Mouse (Mus musculus): ENCODE measurements around the gene Gm17660. TPM values are rescaled to one million over a fixed set of nuclear protein-coding genes. Genes with fewer than 3 reads are reported as not detected.
A peak's percentile ranks its signal among the peaks of the same experiment; 100 is the strongest.

The Gm17660 gene
- polyA plus RNA-seq, 1 experiment from 2014 or later = not detected

DNA sequence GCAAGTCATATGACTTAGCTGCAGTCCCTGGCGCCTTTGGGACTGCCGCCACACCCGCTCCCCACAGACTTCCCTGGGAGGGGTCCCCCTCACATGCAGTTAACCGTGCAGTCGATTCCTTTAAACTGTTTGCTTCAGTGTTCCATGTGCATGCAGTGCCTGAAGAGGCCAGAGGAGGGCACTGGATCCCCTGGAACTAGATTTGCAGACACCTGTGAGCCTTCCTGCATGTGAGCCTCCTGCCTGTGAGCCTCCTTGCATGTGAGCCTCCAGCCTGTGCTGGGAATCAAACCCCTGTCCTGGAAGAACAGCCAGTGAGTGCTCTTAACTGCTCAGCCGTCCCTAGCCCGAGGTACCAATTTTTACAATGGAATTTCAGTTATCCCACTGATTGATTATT is 8.7 kb downstream of the Gm17660 start:
- 79% methylated on average over 7 of the region's 7 CpGs for WGBS (ENCODE audit: insufficient replicate concordance)

GRCm38 (mm10) chr5:104062773-104063551 is 14.4 kb downstream of the Gm17660 start:
- Histone ChIP-seq H3K9me3 (replicated peaks; ENCODE audit: control insufficient read depth, low read length) (no peaks in the 10 kb centered on the region), H3K27me3 (ENCODE audit: control insufficient read depth, insufficient read depth, low read depth, low read length) (no peaks in the 10 kb centered on the region), H3K36me3 (ENCODE audit: control insufficient read depth, insufficient read depth) (peaks cover 30% of the 10 kb centered on the region), H3K9ac (ENCODE audit: low read depth, low read length) (peak overlapping the region; percentile 58), H3K27ac (ENCODE audit: low read length) (peak overlapping the region; percentile 87), H3K4me1 (ENCODE audit: control insufficient read depth, low read depth, low read length) (peaks cover 24% of the 10 kb centered on the region), H3K4me3 (ENCODE audit: low read depth, low read length) (peak overlapping the region; percentile 29), H3K4me2 (ENCODE audit: low read depth, low read length) (peak overlapping the region; percentile 62)
- peak; percentile 100 for ATAC-seq (ENCODE audit: low read depth)
- 45% methylated on average over 11 of the region's 11 CpGs for WGBS (ENCODE audit: insufficient replicate concordance)

More for the DNA sequence above, 8.7 kb downstream of the Gm17660 start:
- peaks cover under 1% of the 10 kb centered on the region for H3K4me1 ChIP-seq (ENCODE audit: control insufficient read depth, low read depth, low read length)
- ATAC-seq (ENCODE audit: low read depth) = no peak
- peaks cover 9% of the 10 kb centered on the region for H3K36me3 ChIP-seq (ENCODE audit: control insufficient read depth, insufficient read depth)
- H3K9ac ChIP-seq (ENCODE audit: low read depth, low read length) = no peak overlapping the region
- no peak overlapping the region for H3K4me3 ChIP-seq (ENCODE audit: low read depth, low read length)
- H3K27ac ChIP-seq (ENCODE audit: low read length) = no peak overlapping the region
- no peaks in the 10 kb centered on the region for H3K27me3 ChIP-seq (ENCODE audit: control insufficient read depth, insufficient read depth, low read depth, low read length)
- no peak overlapping the region for H3K4me2 ChIP-seq (ENCODE audit: low read depth, low read length)
- no peaks in the 10 kb centered on the region for H3K9me3 ChIP-seq (replicated peaks; ENCODE audit: control insufficient read depth, low read length)

- WGBS (ENCODE audit: insufficient replicate concordance) = 73% methylated on average over 13 of the region's 13 CpGs
These were observed 15.3 kb downstream of the Gm17660 start for GRCm38 (mm10) chr5:104061936-104062772.

GRCm38 (mm10) chr5:104060429-104060828 is 17.0 kb downstream of the Gm17660 start:
- H3K4me2 ChIP-seq (ENCODE audit: low read depth, low read length) = no peak overlapping the region
- 0 out of 2 replicates have a peak overlapping the region, but pooled peaks have one; percentile 2 for H3K27ac ChIP-seq (ENCODE audit: low read length)
- peaks cover 41% of the 10 kb centered on the region for H3K4me1 ChIP-seq (ENCODE audit: control insufficient read depth, low read depth, low read length)
- H3K36me3 ChIP-seq (ENCODE audit: control insufficient read depth, insufficient read depth) = peaks cover 31% of the 10 kb centered on the region
- 84% methylated on average over 5 of the region's 5 CpGs for WGBS (ENCODE audit: insufficient replicate concordance)
- H3K27me3 ChIP-seq (ENCODE audit: control insufficient read depth, insufficient read depth, low read depth, low read length) = no peaks in the 10 kb centered on the region
- H3K4me3 ChIP-seq (ENCODE audit: low read depth, low read length) = no peak overlapping the region
- no peak overlapping the region for H3K9ac ChIP-seq (ENCODE audit: low read depth, low read length)
- H3K9me3 ChIP-seq (replicated peaks; ENCODE audit: control insufficient read depth, low read length) = no peaks in the 10 kb centered on the region
- ATAC-seq (ENCODE audit: low read depth) = no peak

More at GRCm38 (mm10) chr5:104061936-104062772, 15.3 kb downstream of the Gm17660 start:
- peaks cover 25% of the 10 kb centered on the region for H3K4me1 ChIP-seq (ENCODE audit: control insufficient read depth, low read depth, low read length)
- H3K9me3 ChIP-seq (replicated peaks; ENCODE audit: control insufficient read depth, low read length) = no peaks in the 10 kb centered on the region
- peak overlapping the region; percentile 87 for H3K27ac ChIP-seq (ENCODE audit: low read length)
- peak; percentile 54; the same call in 1 of the 2 replicates for ATAC-seq (ENCODE audit: low read depth)
- no peaks in the 10 kb centered on the region for H3K27me3 ChIP-seq (ENCODE audit: control insufficient read depth, insufficient read depth, low read depth, low read length)
- H3K4me2 ChIP-seq (ENCODE audit: low read depth, low read length) = peak overlapping the region; percentile 62
- H3K36me3 ChIP-seq (ENCODE audit: control insufficient read depth, insufficient read depth) = peaks cover 31% of the 10 kb centered on the region
- peak overlapping the region; percentile 30 for H3K9ac ChIP-seq (ENCODE audit: low read depth, low read length)
- H3K4me3 ChIP-seq (ENCODE audit: low read depth, low read length) = peak overlapping the region; percentile 6

- ATAC-seq (ENCODE audit: low read depth) = no peak
- Histone ChIP-seq H3K9me3 (replicated peaks; ENCODE audit: control insufficient read depth, low read length) (no peaks in the 10 kb centered on the region), H3K36me3 (ENCODE audit: control insufficient read depth, insufficient read depth) (peaks cover 26% of the 10 kb centered on the region), H3K27me3 (ENCODE audit: control insufficient read depth, insufficient read depth, low read depth, low read length) (no peaks in the 10 kb centered on the region), H3K4me2 (ENCODE audit: low read depth, low read length) (no peak overlapping the region), H3K4me1 (ENCODE audit: control insufficient read depth, low read depth, low read length) (peaks cover 48% of the 10 kb centered on the region), H3K4me3 (ENCODE audit: low read depth, low read length) (no peak overlapping the region), H3K9ac (ENCODE audit: low read depth, low read length) (no peak overlapping the region), H3K27ac (ENCODE audit: low read length) (no peak overlapping the region)
- 86% methylated on average over 9 of the region's 9 CpGs for WGBS (ENCODE audit: insufficient replicate concordance)
These were observed 17.8 kb downstream of the Gm17660 start for GRCm38 (mm10) chr5:104059628-104060027.

- Histone ChIP-seq H3K4me2 (ENCODE audit: low read depth, low read length) (no peak overlapping the region), H3K9ac (ENCODE audit: low read depth, low read length) (no peak overlapping the region), H3K4me3 (ENCODE audit: low read depth, low read length) (no peak overlapping the region), H3K9me3 (replicated peaks; ENCODE audit: control insufficient read depth, low read length) (no peaks in the 10 kb centered on the region), H3K36me3 (ENCODE audit: control insufficient read depth, insufficient read depth) (peaks cover 19% of the 10 kb centered on the region), H3K27me3 (ENCODE audit: control insufficient read depth, insufficient read depth, low read depth, low read length) (no peaks in the 10 kb centered on the region), H3K27ac (ENCODE audit: low read length) (no peak overlapping the region), H3K4me1 (ENCODE audit: control insufficient read depth, low read depth, low read length) (peaks cover 51% of the 10 kb centered on the region)
- WGBS (ENCODE audit: insufficient replicate concordance) = 60% methylated on average over 15 of the region's 15 CpGs
- ATAC-seq (ENCODE audit: low read depth) = no peak
These were observed 19.4 kb downstream of the Gm17660 start for GRCm38 (mm10) chr5:104058021-104058420.

DNA sequence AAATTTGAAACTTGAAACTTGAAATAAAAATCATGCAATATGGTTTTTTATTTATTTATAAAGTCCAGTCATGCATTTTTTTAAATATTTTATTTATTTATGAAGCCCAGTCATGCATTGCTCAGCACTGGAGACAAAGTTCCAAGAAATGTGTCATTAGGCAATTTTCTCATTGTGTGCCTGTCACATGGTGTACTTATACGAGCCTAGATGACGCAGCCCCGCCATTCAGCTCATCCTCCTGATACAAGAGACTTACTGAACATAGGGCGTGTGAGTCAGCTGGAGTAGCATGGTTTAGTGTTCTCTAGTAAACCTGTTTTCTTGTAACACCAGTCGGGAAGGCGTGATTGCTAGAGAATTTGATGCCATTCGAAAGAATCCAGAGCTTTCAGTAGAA is 21.1 kb downstream of the Gm17660 start:
- Histone ChIP-seq H3K27ac (ENCODE audit: low read length) (peak overlapping the region; percentile 16; the same call in 1 of the 2 replicates), H3K9ac (ENCODE audit: low read depth, low read length) (no peak overlapping the region), H3K4me3 (ENCODE audit: low read depth, low read length) (no peak overlapping the region), H3K36me3 (ENCODE audit: control insufficient read depth, insufficient read depth) (peaks cover 21% of the 10 kb centered on the region), H3K4me1 (ENCODE audit: control insufficient read depth, low read depth, low read length) (peaks cover 37% of the 10 kb centered on the region), H3K9me3 (replicated peaks; ENCODE audit: control insufficient read depth, low read length) (no peaks in the 10 kb centered on the region), H3K4me2 (ENCODE audit: low read depth, low read length) (no peak overlapping the region), H3K27me3 (ENCODE audit: control insufficient read depth, insufficient read depth, low read depth, low read length) (no peaks in the 10 kb centered on the region)
- 81% methylated on average over 7 of the region's 7 CpGs for WGBS (ENCODE audit: insufficient replicate concordance)
- ATAC-seq (ENCODE audit: low read depth) = no peak

DNA sequence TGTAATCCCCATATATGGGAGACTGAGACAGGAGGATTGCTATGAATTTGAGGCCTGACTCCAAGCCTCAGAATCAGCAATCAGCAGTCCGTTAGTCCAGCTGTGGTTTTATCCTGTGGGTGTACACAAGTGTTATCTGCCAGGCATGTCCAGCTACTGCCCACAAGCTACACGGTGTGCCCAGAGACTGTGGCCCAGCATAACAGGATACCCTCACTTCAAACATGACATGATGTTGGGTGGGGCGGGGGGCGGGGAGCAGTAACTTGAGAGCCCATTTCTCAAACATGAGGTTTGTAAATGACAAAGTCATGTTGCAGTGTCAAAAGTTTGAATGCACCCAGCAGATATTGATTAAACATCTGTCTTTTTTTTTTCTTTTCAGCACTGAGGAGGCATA is 21.6 kb downstream of the Gm17660 start:
- WGBS (ENCODE audit: insufficient replicate concordance) = 40% methylated on average over 4 of the region's 4 CpGs
- Histone ChIP-seq H3K36me3 (ENCODE audit: control insufficient read depth, insufficient read depth) (peaks cover 25% of the 10 kb centered on the region), H3K27me3 (ENCODE audit: control insufficient read depth, insufficient read depth, low read depth, low read length) (no peaks in the 10 kb centered on the region), H3K4me1 (ENCODE audit: control insufficient read depth, low read depth, low read length) (peaks cover 37% of the 10 kb centered on the region), H3K9ac (ENCODE audit: low read depth, low read length) (no peak overlapping the region), H3K27ac (ENCODE audit: low read length) (peak overlapping the region; percentile 88), H3K4me2 (ENCODE audit: low read depth, low read length) (no peak overlapping the region), H3K4me3 (ENCODE audit: low read depth, low read length) (no peak overlapping the region), H3K9me3 (replicated peaks; ENCODE audit: control insufficient read depth, low read length) (no peaks in the 10 kb centered on the region)
- 0 out of 2 replicates have a peak, but pooled peaks have one; percentile 10 for ATAC-seq (ENCODE audit: low read depth)

Measured in liver, embryonic 16.5 days (tissue).